Mouse (Mus musculus): ENCODE measurements around the gene Dclre1a. TPM values are rescaled to one million over a fixed set of nuclear protein-coding genes. Genes with fewer than 3 reads are reported as not detected.

Dclre1a gene
- polyA plus RNA-seq (2017; shearing (Covaris generic)): 12.7 TPM

GRCm38 (mm10) chr19:56547456-56548229, at the start of gene Dclre1a:
Gene Dclre1a (minus strand): TSS chr19:56548222.

GRCm38 (mm10) chr19:56548230-56549032, 409 bp upstream of the Dclre1a start, which contains the start of gene Nhlrc2:
Gene Nhlrc2 (plus strand): TSS chr19:56548261.

Other genes with a start within 250 kb of the Dclre1a start
- gene Nrap, start 158.2 kb downstream of the Dclre1a start, polyA plus RNA-seq (2017; shearing (Covaris generic)): 0.18 TPM
- 48.5 TPM for gene Casp7, start 151.1 kb downstream of the Dclre1a start, polyA plus RNA-seq (2017; shearing (Covaris generic))
- gene Plekhs1, start 86.6 kb downstream of the Dclre1a start, polyA plus RNA-seq (2017; shearing (Covaris generic)): 0.25 TPM
- gene Nhlrc2, start within 50 bp of the Dclre1a start, polyA plus RNA-seq (2017; shearing (Covaris generic)): 20.9 TPM
- 0.19 TPM for gene Adrb1, start 174.0 kb upstream of the Dclre1a start, polyA plus RNA-seq (2017; shearing (Covaris generic))

All from CD4-positive, CD25-positive, alpha-beta regulatory T cell (primary cell).